Mouse (Mus musculus): ENCODE data around the gene Lpar3. TPM values are rescaled to one million over a fixed set of nuclear protein-coding genes. Genes with fewer than 3 reads are reported as not detected.
A peak's percentile ranks its signal among the peaks of the same experiment; 100 is the strongest.

Gene Lpar3
- 0.17 and 0.24 TPM in 2 replicates for polyA plus RNA-seq (2014; fragmentation: Nextera tagmentation; extraction: Ambion mirVana)

- no peak within 1 kb of the TSS for H3K27ac ChIP-seq (ENCODE audit: low read depth, low read length)
- no peaks in the 10 kb centered on the region for H3K36me3 ChIP-seq (ENCODE audit: control insufficient read depth, insufficient read depth, low read length)
- no peaks in the 10 kb centered on the region for H3K9me3 ChIP-seq (ENCODE audit: control insufficient read depth, low read length)
- peak within 1 kb of the TSS; percentile 65 for H3K4me2 ChIP-seq (ENCODE audit: low read depth, low read length, severe bottlenecking)
- peak; percentile 89 for DNase-seq (ENCODE audit: low spot score)
- H3K9ac ChIP-seq (ENCODE audit: low read length): peak within 1 kb of the TSS; percentile 23; the same call in 1 of the 2 replicates
- H3K4me3 ChIP-seq (ENCODE audit: low read depth, low read length): peak within 1 kb of the TSS; percentile 45
- H3K27me3 ChIP-seq (ENCODE audit: control insufficient read depth, insufficient read depth, low read length): peaks cover 25% of the 10 kb centered on the region
- H3K4me1 ChIP-seq (replicated peaks; ENCODE audit: control insufficient read depth, insufficient read depth, low read length): no peaks in the 10 kb centered on the region
- under 1% methylated on average over 68 of the region's 73 CpGs for WGBS
- peak; percentile 86 for ATAC-seq (replicated peaks; ENCODE audit: low FRiP score)
Observed at GRCm38 (mm10) chr3:146220776-146221486, at the start of gene Lpar3. Lpar3 (plus strand) TSS chr3:146220963.

GRCm38 (mm10) chr3:146173030-146173429 is 47.7 kb upstream of the Lpar3 start:
- ATAC-seq (replicated peaks; ENCODE audit: low FRiP score): no peak
- 77% methylated on average over 5 of the region's 5 CpGs for WGBS
- H3K27me3 ChIP-seq (ENCODE audit: control insufficient read depth, insufficient read depth, low read length): no peaks in the 10 kb centered on the region

DNA sequence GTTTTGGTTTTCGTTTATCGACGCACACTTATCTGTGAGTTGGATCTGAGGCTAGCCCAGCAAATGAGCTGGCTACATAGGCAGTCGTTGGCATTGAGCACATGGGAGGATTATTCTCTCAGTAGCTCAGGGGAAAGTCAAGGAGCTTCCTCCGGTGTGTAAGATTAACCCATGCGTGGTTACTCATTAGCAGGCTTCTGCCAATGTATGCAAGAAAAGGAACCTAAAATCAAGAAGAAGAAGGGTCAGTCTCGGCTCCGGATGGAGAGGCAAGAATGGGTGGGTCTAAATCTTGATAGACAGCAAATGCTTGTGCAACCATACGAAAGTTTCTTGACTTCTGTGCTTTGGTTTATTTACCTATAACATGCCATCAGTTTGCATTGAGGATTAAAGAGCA is 46.5 kb upstream of the Lpar3 start:
- no peak overlapping the region for H3K4me3 ChIP-seq (ENCODE audit: low read depth, low read length)
- H3K4me2 ChIP-seq (ENCODE audit: low read depth, low read length, severe bottlenecking): no peak overlapping the region
- no peaks in the 10 kb centered on the region for H3K27me3 ChIP-seq (ENCODE audit: control insufficient read depth, insufficient read depth, low read length)
- 88% methylated on average over 9 of the region's 9 CpGs for WGBS
- ATAC-seq (replicated peaks; ENCODE audit: low FRiP score) (no peak), DNase-seq (ENCODE audit: low spot score) (no peak)
- no peaks in the 10 kb centered on the region for H3K9me3 ChIP-seq (ENCODE audit: control insufficient read depth, low read length)
- no peaks in the 10 kb centered on the region for H3K4me1 ChIP-seq (replicated peaks; ENCODE audit: control insufficient read depth, insufficient read depth, low read length)
- no peak overlapping the region for H3K27ac ChIP-seq (ENCODE audit: low read depth, low read length)
- H3K36me3 ChIP-seq (ENCODE audit: control insufficient read depth, insufficient read depth, low read length): no peaks in the 10 kb centered on the region
- no peak overlapping the region for H3K9ac ChIP-seq (ENCODE audit: low read length)

More at GRCm38 (mm10) chr3:146173030-146173429, 47.7 kb upstream of the Lpar3 start:
- no peaks in the 10 kb centered on the region for H3K36me3 ChIP-seq (ENCODE audit: control insufficient read depth, insufficient read depth, low read length)
- no peaks in the 10 kb centered on the region for H3K9me3 ChIP-seq (ENCODE audit: control insufficient read depth, low read length)
- H3K9ac ChIP-seq (ENCODE audit: low read length): no peak overlapping the region
- no peak overlapping the region for H3K4me3 ChIP-seq (ENCODE audit: low read depth, low read length)
- H3K27ac ChIP-seq (ENCODE audit: low read depth, low read length): no peak overlapping the region
- H3K4me1 ChIP-seq (replicated peaks; ENCODE audit: control insufficient read depth, insufficient read depth, low read length): no peaks in the 10 kb centered on the region
- H3K4me2 ChIP-seq (ENCODE audit: low read depth, low read length, severe bottlenecking): no peak overlapping the region
- no peak for DNase-seq (ENCODE audit: low spot score)

- Histone ChIP-seq H3K27me3 (ENCODE audit: control insufficient read depth, insufficient read depth, low read length) (no peaks in the 10 kb centered on the region), H3K9me3 (ENCODE audit: control insufficient read depth, low read length) (no peaks in the 10 kb centered on the region), H3K4me1 (replicated peaks; ENCODE audit: control insufficient read depth, insufficient read depth, low read length) (no peaks in the 10 kb centered on the region), H3K36me3 (ENCODE audit: control insufficient read depth, insufficient read depth, low read length) (no peaks in the 10 kb centered on the region), H3K4me3 (ENCODE audit: low read depth, low read length) (no peak overlapping the region), H3K4me2 (ENCODE audit: low read depth, low read length, severe bottlenecking) (no peak overlapping the region; the same call in 1 of the 2 replicates), H3K9ac (ENCODE audit: low read length) (no peak overlapping the region), H3K27ac (ENCODE audit: low read depth, low read length) (no peak overlapping the region)
- ATAC-seq (replicated peaks; ENCODE audit: low FRiP score) (no peak), DNase-seq (ENCODE audit: low spot score) (no peak)
- WGBS: 85% methylated on average over 7 of the region's 7 CpGs
Observed at GRCm38 (mm10) chr3:146177295-146177694, 43.5 kb upstream of the Lpar3 start.

DNA sequence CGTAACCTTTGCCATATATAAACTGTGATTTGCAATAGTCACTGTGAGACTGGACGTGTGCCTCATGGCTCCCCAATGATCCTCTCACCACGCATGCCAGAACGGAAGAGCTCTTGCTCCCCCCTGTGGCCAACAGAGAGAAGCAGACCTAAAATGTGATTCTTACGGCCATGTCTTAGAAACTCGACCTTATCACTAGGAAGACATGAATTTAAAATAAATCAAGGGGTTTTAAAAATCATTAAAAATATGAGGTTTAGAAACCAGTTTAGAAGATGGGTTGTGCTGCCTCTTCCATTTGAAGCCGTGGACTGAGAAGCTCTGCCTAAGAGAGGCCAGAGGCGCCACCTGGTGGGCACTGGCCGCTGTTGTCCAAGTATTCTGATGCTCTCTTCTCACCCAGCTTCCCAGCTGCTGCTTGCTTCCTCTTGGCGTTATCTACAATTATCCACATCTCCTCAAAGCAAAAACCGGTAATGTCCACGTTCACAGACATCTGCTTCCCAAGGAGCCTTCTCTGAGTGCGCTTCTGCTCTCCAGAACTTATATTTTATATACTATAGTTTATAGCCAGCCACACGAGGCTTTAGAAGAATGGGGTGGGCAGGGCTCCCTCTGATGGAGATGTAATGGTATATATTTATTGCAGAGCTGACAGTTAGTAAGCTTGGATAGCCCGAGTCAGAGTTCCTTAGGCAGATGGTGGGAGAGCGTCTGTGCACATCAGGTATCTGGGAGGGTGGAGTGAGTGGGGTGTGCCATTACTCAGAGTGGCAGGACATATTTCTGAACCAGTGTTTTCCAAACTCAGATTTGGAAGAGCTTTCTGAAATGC is 42.8 kb upstream of the Lpar3 start:
- Histone ChIP-seq H3K27ac (ENCODE audit: low read depth, low read length) (no peak overlapping the region), H3K9ac (ENCODE audit: low read length) (peak overlapping the region; percentile 44; the same call in 1 of the 2 replicates)
- WGBS: 8% methylated on average over 16 of the region's 16 CpGs

GRCm38 (mm10) chr3:146180341-146180740 is 40.4 kb upstream of the Lpar3 start:
- Histone ChIP-seq H3K9ac (ENCODE audit: low read length) (no peak overlapping the region), H3K36me3 (ENCODE audit: control insufficient read depth, insufficient read depth, low read length) (no peaks in the 10 kb centered on the region), H3K27ac (ENCODE audit: low read depth, low read length) (no peak overlapping the region), H3K27me3 (ENCODE audit: control insufficient read depth, insufficient read depth, low read length) (no peaks in the 10 kb centered on the region), H3K4me1 (replicated peaks; ENCODE audit: control insufficient read depth, insufficient read depth, low read length) (no peaks in the 10 kb centered on the region; the same call in 1 of the 2 replicates), H3K4me3 (ENCODE audit: low read depth, low read length) (no peak overlapping the region), H3K4me2 (ENCODE audit: low read depth, low read length, severe bottlenecking) (no peak overlapping the region), H3K9me3 (ENCODE audit: control insufficient read depth, low read length) (no peaks in the 10 kb centered on the region)
- DNase-seq (ENCODE audit: low spot score) (no peak), ATAC-seq (replicated peaks; ENCODE audit: low FRiP score) (no peak)
- 41% methylated on average over 2 of the region's 2 CpGs for WGBS

More for the DNA sequence above, 42.8 kb upstream of the Lpar3 start:
- H3K36me3 ChIP-seq (ENCODE audit: control insufficient read depth, insufficient read depth, low read length): no peaks in the 10 kb centered on the region
- peak overlapping the region; percentile 47 for H3K4me2 ChIP-seq (ENCODE audit: low read depth, low read length, severe bottlenecking)
- H3K4me3 ChIP-seq (ENCODE audit: low read depth, low read length): peak overlapping the region; percentile 13; the same call in 1 of the 2 replicates
- no peaks in the 10 kb centered on the region for H3K4me1 ChIP-seq (replicated peaks; ENCODE audit: control insufficient read depth, insufficient read depth, low read length)
- DNase-seq (ENCODE audit: low spot score) (peak; percentile 88), ATAC-seq (replicated peaks; ENCODE audit: low FRiP score) (peak; percentile 86)
- no peaks in the 10 kb centered on the region for H3K27me3 ChIP-seq (ENCODE audit: control insufficient read depth, insufficient read depth, low read length)
- no peaks in the 10 kb centered on the region for H3K9me3 ChIP-seq (ENCODE audit: control insufficient read depth, low read length)

GRCm38 (mm10) chr3:146180986-146181385 is 39.8 kb upstream of the Lpar3 start:
- ATAC-seq (replicated peaks; ENCODE audit: low FRiP score) (no peak), DNase-seq (ENCODE audit: low spot score) (peak; percentile 74)
- H3K36me3 ChIP-seq (ENCODE audit: control insufficient read depth, insufficient read depth, low read length): no peaks in the 10 kb centered on the region
- H3K4me3 ChIP-seq (ENCODE audit: low read depth, low read length): no peak overlapping the region
- H3K9me3 ChIP-seq (ENCODE audit: control insufficient read depth, low read length): no peaks in the 10 kb centered on the region
- no peaks in the 10 kb centered on the region for H3K27me3 ChIP-seq (ENCODE audit: control insufficient read depth, insufficient read depth, low read length)
- no peak overlapping the region for H3K27ac ChIP-seq (ENCODE audit: low read depth, low read length)
- H3K9ac ChIP-seq (ENCODE audit: low read length): no peak overlapping the region
- H3K4me1 ChIP-seq (replicated peaks; ENCODE audit: control insufficient read depth, insufficient read depth, low read length): no peaks in the 10 kb centered on the region; the same call in 1 of the 2 replicates
- WGBS: 41% methylated on average over 3 of the region's 3 CpGs
- H3K4me2 ChIP-seq (ENCODE audit: low read depth, low read length, severe bottlenecking): no peak overlapping the region

DNA sequence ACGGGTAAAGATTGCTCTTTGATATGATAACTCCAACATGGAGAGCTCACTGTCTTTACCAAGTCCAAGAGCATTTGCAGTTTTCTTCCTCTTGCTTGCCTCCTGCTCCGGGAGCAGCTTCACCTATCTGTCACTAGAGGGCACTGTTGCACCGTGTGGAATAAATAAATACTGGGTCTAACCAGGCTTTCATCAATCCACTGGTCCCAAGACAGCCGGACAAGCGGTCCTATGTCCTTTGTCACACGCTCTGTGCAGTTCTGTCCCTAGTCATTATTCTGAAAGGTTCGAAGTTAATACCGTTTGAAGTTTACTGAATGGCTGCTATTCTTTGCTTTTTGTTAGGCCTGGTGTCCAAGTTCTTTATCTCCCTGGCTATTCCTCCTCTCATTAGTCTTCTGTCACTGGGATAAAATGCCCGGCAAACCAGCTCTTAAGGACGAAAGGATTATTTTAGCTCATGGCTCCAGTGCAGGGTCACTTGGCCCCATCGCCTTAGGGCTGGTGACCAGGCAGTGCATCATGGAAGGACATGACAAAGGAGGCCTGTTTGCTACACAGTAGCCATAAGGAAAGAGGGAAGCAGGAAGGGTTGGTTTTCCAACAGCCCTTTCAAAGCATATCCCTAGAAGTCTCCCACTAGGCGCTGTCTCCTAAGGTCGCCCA is 35.6 kb upstream of the Lpar3 start:
- ATAC-seq (replicated peaks; ENCODE audit: low FRiP score) (peak; percentile 75), DNase-seq (ENCODE audit: low spot score) (peak; percentile 81)
- no peaks in the 10 kb centered on the region; the same call in 1 of the 2 replicates for H3K4me1 ChIP-seq (replicated peaks; ENCODE audit: control insufficient read depth, insufficient read depth, low read length)
- H3K27me3 ChIP-seq (ENCODE audit: control insufficient read depth, insufficient read depth, low read length): no peaks in the 10 kb centered on the region
- no peak overlapping the region for H3K27ac ChIP-seq (ENCODE audit: low read depth, low read length)
- H3K9me3 ChIP-seq (ENCODE audit: control insufficient read depth, low read length): no peaks in the 10 kb centered on the region
- H3K36me3 ChIP-seq (ENCODE audit: control insufficient read depth, insufficient read depth, low read length): no peaks in the 10 kb centered on the region
- WGBS: 16% methylated on average over 13 of the region's 13 CpGs
- H3K4me2 ChIP-seq (ENCODE audit: low read depth, low read length, severe bottlenecking): 0 out of 2 replicates have a peak overlapping the region, but pooled peaks have one; percentile 16
- H3K4me3 ChIP-seq (ENCODE audit: low read depth, low read length): no peak overlapping the region
- no peak overlapping the region for H3K9ac ChIP-seq (ENCODE audit: low read length)

Measured in forebrain, embryonic 11.5 days (tissue).